Mouse (Mus musculus) ES-CJ7 (cell line): Measurements from ENCODE around the gene Cmas.

Experiments used
- DNase-seq: peaks from one replicate; pipeline ENCODE4 v3.0.0; 2011; ENCODE audit warnings: low read depth, low spot score

The Cmas gene

DNA sequence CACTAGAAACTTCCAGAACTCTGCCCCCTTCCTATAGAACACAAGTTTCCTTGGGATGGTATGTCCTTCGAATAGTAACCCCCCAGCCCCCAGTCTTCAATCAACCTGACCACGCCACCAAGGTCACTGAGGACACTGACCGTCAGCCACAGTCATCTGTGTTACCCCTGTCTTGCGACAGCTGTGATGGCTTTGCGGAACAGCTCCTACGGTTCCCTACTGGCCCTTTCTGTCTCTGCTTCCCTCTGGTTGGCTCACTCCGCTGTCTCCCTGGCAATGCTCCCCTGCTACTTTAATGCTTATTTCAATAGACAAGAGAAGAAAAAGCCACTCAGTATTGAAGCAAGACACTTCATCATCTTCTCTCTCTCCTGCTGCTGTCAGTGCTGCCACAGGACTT, 37.0 kb downstream of the Cmas start:
- DNase-seq: no peak

DNA sequence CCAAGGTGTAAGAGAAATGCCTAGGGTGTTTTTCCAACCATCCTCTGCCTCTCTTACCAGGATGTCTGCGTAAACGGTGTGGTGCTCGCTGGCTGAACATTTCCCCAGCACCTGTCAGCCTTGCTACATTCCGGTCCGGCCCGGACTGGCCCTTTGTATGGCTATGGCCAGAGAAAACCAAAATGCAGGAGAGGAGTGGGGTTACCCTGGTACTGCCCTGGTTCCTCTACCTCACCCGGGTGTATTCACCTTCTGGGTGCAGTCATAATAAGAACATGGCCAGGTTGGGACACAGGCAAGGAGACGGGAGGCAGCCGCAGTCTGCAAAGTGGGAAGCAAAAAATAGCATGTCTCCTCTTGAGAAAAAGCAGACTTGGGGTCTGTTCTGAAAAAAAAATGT, 38.6 kb downstream of the Cmas start:
- DNase-seq: no peak

DNA sequence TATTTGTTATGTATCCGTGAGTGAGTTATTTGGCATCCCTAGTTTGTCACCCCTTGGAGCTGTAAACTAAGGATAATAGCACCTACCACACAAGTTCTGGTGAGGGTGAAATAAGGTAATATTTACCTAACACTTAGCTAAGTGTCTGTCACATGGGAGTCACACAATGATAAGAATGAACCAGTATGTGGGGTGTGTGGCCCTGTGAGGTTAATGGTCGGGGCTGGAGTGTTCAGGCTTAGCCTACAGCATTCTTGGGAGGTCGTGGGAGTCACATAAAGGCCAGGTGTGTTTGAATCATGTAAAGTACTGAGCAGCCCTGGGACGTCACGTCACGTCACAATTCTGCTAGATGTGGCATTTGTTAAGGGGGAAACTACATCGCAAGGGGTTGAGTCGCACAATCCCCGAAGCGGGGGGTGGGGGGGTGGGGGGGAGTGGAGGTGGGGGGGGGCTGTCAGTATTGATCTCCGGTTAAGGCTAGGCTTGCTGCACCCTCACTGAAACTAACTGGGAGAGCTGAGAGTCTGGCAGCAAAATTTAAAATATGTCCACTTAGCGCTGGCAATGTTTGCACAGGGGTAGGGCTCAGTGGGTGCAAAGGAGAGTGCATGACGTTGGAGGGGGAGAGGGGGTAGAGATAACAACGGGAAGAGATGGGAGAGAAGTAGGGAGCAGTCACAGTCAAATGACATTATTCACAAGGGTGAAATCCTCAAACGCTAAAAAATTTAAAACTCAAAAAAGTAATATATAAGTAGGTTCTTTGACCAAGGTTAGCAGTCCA, 39.4 kb downstream of the Cmas start:
- no peak for DNase-seq

DNA sequence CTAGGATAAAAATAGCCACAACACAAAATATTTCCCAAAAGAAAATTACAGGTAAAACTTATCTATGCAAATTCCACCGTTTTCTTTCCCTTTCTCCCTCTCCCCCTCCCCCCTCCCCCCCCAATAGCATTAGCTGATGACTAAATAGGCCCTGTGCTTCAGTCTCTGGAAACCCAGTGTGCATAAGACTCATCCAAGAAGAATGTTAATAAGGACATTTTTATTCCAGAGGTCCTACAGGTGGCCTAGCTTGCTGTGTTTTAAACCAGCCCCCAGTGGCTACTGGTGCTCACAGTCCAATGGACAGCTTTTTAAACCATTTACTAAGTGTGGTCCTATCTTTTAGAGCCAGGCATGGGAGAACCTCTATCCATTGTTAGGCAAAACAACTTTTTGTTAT, 41.5 kb downstream of the Cmas start:
- DNase-seq: no peak

DNA sequence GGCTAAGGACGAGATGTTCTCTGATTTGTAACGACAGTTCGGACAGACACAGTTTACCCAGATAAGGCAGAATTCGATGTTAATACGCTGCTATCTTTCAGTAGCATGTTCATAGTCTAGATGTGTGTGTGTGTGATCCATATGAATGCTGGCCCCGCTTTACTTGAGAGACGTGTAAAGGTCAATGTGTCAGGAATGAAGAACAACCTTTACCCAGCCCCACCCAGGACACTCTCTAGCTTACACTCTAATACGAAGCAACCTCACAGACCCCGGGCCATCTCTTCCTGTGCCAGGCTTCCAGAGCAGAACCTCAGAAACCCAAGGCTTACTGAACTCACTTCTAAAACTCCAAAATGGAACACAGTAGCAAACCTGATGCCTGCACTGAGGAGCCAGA, 42.4 kb downstream of the Cmas start:
- no peak for DNase-seq

DNA sequence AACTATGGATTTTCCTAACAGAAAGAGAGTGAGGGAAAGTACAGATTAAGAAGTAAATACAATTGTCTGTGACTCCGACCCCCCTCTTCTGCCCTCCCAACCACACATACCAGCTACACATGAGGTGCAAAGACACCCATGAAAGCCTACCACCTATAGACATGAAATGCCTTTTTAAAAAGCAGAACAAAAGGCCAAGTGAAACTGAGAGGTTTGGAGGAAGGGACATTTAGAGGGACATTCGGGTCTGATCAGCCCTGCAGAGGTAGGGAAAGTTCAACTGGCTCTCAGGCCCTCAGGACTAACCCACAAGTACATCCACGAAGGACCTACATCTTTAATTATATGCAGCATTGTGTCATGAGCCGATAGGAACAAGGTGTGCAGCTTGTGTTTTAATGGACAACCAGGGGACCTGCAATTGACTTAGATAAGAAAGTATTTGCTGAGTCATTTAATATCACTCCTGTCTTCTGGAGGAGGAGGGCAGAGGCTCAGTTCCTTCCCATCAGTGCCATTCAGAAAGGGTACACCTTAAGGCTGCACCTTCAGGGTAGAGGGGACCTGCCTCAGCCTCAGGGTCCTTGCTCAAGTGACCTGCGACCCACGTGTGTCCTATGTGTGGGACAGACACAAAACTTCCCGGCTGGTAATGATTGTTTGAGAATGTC, 43.4 kb downstream of the Cmas start:
- DNase-seq: no peak

DNA sequence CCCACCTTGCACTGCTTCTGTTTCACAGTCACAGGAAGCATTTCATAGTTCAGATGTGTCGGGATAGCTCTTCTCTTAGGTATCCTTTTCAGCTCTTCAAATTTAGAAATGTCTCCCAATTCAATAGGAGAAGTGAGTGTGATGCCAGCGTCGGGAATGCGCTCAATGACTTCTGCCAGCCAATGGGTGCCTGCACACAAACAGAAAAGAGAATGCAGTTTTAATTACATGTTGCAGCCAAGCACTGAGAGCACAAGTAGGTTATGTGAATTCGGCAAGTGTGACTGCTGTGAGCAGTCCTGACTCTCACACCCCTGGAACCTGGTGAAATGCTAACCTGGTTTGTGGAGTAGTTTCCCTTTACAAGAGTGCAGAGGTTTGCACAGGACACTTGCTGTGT, 45.2 kb downstream of the Cmas start:
- DNase-seq: no peak

DNA sequence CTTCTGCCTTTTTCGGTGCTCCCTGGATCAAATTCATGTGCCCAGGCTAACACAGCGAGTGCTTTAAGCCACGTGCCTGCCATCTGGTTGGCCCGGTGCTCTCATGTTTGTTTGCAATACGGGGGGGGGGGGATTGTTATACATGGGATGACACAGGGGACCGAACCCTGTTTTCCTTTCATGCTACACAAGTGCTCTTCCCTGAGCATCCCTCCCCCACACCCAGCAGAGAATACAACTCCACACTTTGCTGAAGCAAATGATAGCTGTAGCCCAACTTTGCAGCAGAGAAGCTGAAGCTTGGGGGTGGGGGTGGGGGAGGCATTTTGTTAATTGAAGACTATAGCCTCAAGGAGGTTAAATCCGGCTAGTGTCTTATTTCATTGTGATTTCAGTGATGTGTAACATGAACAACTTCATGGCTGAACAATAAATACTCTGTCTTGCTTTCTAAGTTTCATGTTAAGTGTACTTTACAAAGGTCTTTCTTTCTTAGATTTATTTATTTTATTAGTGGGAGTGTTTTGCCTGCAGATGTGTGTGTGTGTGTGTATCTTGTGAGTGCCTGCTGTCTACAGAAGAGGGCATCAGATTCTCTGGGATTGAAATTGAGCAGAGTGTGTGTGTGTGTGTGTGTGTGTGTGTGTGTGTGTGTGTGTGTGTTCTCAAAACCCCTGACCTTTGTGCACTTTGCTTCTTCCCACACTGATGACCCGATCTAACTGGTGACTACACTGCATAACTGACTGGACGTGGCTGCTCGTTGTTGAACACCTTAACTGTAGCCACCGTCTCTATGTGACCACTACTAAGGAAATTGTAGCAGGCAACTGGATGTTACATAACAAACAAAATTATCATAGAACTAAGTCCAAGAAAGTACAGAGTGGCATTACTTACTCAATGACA, 46.4 kb downstream of the Cmas start:
- no peak for DNase-seq

DNA sequence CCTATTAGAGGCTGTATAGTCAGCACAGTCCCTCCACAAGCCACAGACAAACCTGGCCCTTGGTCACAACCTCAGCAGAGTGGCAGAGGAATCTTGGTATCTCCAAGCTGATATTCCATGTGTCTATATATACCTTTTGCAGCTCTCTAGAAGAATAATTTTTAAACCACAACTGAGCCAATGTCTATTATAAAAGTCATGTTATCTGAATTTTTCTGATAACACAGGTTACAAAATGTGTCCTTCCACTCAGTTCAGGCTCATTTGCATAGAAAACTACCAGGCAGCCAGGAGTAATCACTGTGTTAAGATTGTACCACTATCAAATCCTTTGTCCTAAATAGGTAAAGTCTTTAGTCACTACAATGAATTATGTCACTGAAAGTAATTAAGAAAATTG, 47.9 kb downstream of the Cmas start, which contains the start of gene Sult6b2:
Sult6b2 (minus strand) TSS at position 101 of the 400 bp plus-strand sequence.
- no peak for DNase-seq

DNA sequence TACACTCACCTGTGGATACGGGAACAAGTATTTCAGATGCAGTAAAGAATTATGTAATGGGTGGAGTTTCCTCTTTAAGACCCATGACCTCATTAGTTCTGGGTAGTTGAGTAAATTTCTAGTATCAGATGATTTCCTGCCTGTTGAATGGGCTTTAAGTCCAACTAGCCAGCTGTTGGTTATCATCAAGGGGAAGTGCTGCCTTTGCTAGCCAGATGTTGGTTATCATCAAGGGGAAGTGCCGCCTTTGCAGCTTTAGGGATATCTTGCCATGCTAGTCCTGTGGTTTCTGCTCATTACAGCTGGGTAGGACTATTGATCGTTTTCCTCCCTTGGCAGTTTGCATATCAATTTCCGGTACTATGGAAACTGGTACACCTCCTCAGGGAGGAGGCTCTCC, 49.8 kb downstream of the Cmas start:
- DNase-seq: no peak

DNA sequence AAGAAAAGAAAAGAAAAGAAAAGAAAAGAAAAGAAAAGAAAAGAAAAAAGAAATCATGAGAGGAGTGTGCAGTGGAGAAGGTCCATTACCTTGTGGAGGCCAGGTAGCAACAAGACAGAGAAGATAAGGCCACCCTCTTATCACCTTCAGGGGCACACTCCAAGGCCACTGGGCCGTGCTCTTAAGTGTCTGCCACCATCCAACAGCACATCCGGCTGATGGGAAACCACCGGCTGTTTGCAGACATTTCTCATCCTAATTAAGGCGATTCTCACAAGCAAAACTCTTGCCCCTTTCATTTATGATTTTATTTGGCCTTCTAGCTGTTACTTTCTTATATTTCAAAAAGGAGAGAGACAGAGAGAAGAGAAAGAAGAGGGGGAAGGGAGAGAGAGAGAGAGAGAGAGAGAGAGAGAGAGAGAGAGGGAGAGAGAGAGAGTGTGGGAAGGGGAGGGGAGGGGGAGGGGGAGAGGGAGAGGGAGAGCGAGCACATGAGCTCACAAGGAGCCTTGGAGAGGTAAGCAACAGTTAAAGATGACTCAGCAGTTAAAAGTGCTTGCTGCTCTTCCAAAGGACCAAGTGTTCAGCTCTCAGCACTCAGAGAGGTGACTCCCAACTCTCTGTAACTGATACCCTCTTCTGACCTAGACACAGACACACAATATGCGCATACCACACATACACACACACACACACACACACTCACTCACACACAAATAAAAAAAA, 53.0 kb downstream of the Cmas start:
- peak; percentile 78 for DNase-seq

DNA sequence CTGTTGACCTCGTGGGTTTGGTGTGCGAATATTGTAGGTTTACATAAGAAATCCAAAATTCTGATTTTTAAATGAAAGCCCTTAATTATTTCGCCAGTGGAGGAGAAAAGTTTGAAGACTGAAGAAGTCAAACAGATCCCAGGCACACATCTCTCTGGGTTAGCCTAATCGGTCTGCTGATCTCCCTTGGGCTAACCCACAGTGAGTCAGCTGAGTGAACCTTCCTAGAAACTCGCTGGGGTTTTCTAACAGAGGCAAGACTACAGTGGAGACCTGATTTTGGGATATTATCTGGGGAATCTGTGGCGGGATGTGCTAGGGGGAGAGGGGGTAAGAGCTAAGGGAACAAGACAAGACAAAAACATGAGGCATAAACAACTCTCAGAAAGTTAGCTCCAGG, 53.8 kb downstream of the Cmas start:
- DNase-seq: no peak

DNA sequence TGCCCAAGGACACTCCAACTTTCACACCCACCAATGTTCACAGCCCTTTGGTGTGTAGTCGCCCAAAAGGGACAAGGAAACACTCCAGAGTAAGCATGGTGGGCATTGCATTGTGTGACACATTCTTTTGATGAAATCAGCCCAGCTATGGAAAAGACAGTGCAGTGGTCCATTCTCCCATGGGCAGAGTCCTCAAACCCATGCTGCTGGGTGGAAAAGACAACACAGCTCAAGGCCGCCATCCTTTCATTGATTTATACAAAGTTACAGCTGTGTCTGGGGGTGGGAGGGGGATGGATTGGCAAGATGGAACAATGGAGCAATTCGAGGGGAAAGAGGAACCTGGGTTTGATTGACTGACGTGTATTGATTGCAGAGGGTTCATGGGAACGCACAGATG, 56.5 kb downstream of the Cmas start:
- DNase-seq: no peak

DNA sequence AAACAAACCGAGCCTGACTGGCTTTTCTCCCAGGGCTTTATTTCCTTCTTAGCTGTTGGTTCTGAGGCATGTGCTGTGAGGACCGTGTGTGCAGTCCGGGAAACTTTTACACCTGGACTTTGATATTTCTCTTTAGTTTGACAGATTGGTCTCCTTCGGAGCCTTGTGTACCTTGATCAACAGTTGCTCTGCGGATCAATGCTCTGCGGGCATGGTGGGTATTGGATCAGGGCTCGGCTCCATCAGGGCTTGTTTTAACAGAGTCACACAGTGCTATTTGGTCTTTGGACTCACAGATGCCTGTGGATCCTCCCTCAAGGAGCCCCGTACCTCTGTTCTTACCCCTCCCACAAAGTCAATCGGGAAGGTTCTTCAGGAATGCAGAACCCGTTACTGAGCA, 57.5 kb downstream of the Cmas start:
- DNase-seq: peak; percentile 27

DNA sequence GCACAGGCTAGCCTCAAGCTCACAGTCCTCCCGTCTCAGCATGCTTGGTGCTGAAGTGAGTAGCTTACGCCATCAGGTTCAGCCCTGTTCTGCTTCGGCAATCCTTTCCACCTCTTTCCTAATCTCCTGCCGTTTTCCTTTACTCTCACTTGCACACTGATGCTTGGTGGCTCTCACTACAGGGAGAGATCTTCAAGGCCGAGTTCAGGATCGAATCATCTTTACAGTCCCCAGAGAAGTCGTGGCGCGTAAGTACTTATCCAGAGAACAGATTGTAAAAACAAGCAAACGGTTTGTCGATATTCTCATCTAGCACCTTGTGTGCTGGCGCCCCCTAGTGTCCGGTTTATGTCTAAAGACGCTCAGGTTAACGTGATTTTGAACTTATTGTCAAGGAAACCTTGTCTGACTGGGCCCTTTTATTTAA, 58.0 kb downstream of the Cmas start:
- DNase-seq: peak; percentile 95

DNA sequence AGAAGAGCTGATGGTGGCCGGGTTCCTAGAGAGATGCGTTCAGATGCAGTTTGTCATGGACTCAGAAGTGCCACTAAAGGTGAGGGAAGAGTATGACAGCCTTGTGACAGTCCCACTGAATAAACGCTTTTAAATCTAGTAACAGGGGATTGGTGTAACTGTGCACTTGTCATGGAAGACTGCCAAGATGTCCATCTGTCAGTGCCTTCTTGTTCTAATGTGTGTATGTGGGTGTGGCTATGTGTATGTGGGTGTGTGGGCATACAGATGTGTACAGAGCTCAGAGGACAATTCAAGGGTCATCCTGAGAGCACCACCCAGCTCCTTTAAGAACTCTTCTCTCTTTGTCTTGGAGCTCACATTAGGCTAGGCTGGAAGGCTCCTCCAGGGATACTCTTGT, 59.0 kb downstream of the Cmas start:
- DNase-seq: peak; percentile 19

DNA sequence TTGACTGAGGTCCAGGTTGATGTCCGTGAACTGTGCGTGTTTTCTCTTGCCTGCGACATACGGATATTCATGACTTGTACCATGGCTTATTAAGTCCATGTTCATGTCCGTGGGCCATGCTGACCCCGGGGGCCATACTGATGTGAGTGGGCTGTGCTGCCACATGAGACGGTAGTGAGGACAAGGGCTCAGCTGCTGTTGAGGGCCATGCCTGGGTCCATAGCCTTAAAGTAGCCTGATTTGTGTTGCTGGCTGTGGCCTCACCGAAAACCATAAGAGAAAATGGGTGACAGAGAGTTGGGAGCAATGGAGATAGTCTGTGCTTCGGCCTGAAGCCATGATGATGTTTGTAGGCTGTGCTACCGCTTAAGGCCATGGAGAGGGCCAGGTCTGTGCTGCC, 61.8 kb downstream of the Cmas start:
- DNase-seq: no peak

DNA sequence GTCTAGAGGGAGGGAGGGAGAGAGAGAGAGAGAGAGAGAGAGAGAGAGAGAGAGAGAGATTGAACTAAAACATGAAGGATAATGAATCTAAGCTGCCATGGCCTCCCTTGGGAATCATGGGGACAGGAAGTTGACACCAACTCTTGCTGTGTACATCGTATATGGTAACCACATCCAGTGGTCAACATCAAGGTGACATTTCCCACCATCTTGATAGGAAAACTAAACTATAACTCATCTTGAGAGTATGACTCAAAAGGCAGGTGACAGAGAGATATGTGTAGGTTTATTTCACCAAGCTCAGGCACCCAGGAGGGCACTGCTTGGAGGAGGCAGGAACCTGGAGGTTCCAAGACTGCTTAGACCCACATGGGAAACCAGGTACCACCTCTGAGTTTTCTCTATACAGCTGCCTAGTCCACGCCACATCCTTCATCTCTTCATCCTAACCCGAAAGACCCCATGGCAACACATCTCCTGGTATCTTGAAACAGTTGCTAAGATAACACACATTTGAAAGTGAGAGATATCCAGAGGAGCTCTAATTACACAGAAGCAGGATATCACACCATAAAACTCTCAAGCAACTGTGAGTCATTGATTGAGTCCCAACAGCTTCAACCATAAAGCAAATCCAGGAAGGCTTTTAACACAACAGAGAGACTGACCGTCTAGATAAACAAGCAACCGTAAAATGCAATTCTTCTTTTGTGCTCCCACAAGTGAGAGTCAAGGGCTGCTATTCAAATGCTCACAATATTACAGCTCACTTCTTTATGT, 66.7 kb downstream of the Cmas start:
- DNase-seq: no peak
